Mouse (Mus musculus) hindbrain, embryonic 16.5 days (tissue): ENCODE results near the gene Zbtb16. TPM values are rescaled to one million over a fixed set of nuclear protein-coding genes. Genes with fewer than 3 reads are reported as not detected.
A peak's percentile ranks its signal among the peaks of the same experiment; 100 is the strongest.

Source experiments
- ATAC-seq: fragments of 200-750 bp; cut with Nextera tagmentation; 2 replicates; pipeline ENCODE4 v1.8.0; 2017; ENCODE audit warnings: moderate TSS enrichment, moderate library complexity
- H3K27ac ChIP-seq: fragments of 300-500 bp; sonication (generic); 2 replicates; pipeline ENCODE4 v1.5.1; 2014; ENCODE audit warnings: low read depth, mild to moderate bottlenecking, control low read depth, low read length, moderate library complexity
- H3K27me3 ChIP-seq: fragments of 300-500 bp; sonication (generic); replicated peaks from 2 replicates; pipeline ENCODE4 v1.6.1; 2014; ENCODE audit warnings: low read length; ENCODE audit not compliant: control insufficient read depth, insufficient read depth
- H3K36me3 ChIP-seq: fragments of 300-500 bp; sonication (generic); 2 replicates; pipeline ENCODE4 v1.6.1; 2014; ENCODE audit warnings: mild to moderate bottlenecking, low read length, moderate library complexity, mixed read lengths; ENCODE audit not compliant: control insufficient read depth, insufficient read depth
- H3K4me1 ChIP-seq: fragments of 300-500 bp; sonication (generic); 2 replicates; pipeline ENCODE4 v1.6.1; 2014; ENCODE audit warnings: low read depth, low read length; ENCODE audit not compliant: control insufficient read depth, insufficient read depth
- H3K4me2 ChIP-seq: fragments of 300-500 bp; sonication (generic); 2 replicates; pipeline ENCODE4 v1.6.1; 2014; ENCODE audit warnings: mild to moderate bottlenecking, low read length, control low read depth, moderate library complexity
- H3K4me3 ChIP-seq: fragments of 300-500 bp; sonication (generic); 2 replicates; pipeline ENCODE4 v1.5.1; 2014; ENCODE audit warnings: mild to moderate bottlenecking, low read length, control low read depth, moderate library complexity
- H3K9ac ChIP-seq: fragments of 300-500 bp; sonication (generic); 2 replicates; pipeline ENCODE4 v1.6.1; 2014; ENCODE audit warnings: low read depth, mild to moderate bottlenecking, control low read depth, low read length, moderate library complexity
- H3K9me3 ChIP-seq: fragments of 300-500 bp; sonication (generic); 2 replicates; pipeline ENCODE4 v1.6.1; 2014; ENCODE audit warnings: mild to moderate bottlenecking, low read length, moderate library complexity; ENCODE audit not compliant: control insufficient read depth
- WGBS: fragments of 180-500 bp; shearing (Covaris S2); extraction: QIAGEN DNeasy Blood & Tissue Kit; methylation state at CpG from one replicate; pipeline ENCODE4 v1.1.7; 2014; 5-methylcytosine and 5-hydroxymethylcytosine counted together
- polyA plus RNA-seq: library from polyadenylated mRNA; unstranded; fragments of >200 nt; fragmentation: Nextera tagmentation; extraction: Ambion mirVana; gene quantifications from 2 replicates; pipeline ENCODE4 v1.2.1, GENCODE M21; 2015

The Zbtb16 gene
- polyA plus RNA-seq, 1 experiment from 2014 or later = 8.4 TPM

DNA sequence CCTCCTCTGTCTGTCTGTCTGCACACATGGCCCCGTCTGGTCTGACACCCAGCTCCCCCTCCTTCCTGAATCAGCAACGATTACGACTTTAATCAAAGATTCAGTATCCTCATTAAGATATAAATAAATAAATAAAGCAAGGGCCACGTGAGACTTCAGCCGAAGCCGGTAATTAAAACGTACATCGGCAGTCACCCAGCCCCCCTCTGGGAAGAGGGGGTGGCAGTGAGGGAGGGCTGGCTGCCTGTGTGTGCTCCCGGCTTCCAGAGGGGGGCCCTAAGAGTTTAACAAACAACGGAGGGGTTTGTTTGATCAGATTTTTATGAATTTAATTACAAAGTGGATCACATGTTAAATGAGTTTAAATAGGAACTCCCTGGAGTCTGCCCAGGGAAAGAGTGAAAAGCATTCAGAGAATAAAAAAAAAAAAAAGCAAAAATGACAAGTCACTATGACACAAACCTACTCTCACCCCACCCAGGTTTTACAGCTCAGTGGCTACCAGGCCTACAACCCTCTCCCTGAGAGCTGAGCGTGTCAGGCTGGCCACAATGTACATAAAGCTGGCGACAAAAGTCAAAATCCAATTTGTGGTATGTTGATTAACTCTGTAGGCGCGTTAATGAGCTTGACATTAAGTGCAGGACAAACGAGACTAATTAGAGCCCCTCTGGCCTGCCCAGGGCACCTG lies 173.5 kb downstream of the Zbtb16 start:
- H3K4me3 ChIP-seq = no peak overlapping the region
- no peaks in the 10 kb centered on the region for H3K36me3 ChIP-seq
- peak overlapping the region; percentile 22 for H3K4me2 ChIP-seq
- peaks cover 12% of the 10 kb centered on the region for H3K4me1 ChIP-seq
- ATAC-seq = peak; percentile 41; the same call in 1 of the 2 replicates
- peaks cover 3% of the 10 kb centered on the region; the same call in 1 of the 2 replicates for H3K9me3 ChIP-seq
- 0 out of 2 replicates have a peak overlapping the region, but pooled peaks have one; percentile 17 for H3K27ac ChIP-seq
- WGBS = 15% methylated on average over 15 of the region's 15 CpGs
- no peaks in the 10 kb centered on the region for H3K27me3 ChIP-seq
- 0 out of 2 replicates have a peak overlapping the region, but pooled peaks have one; percentile 13 for H3K9ac ChIP-seq

DNA sequence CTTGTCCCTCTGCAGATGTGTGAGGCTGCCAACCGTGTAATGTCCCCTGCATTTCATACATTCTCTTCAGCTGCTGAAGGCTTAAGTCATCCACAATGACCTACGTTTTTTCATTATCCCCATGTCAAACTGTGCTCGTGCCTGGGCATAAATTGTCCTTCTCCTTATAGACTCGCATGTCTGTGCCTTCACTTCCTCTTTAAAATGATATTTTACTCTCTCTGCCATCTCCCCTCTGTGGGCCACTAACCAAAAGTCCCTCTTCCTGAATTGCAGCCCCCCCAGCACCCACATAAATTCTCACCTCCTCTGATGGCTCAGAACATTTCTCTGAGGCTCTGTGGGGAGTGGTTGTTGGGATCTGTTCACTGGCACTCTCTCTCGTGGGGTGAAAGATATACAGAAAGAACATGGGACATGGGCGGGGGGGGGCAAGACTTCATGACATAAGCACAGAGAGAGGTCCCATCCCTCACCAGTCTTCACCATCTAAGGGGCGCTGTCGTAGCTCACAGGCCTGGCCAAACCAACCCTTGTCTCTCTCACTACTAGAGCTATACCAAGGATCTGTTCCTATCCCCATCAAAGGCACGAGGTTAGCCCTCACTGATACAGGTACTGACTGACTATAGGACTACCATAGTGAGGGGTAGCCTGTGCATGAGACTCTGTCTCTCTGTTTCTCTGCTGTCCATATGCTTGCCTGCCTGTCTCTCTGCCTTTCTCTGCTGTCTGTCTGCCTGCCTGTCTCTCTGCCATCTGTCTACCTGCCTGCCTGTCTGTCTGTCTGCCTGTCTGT lies 174.6 kb downstream of the Zbtb16 start:
- Histone ChIP-seq H3K4me3 (no peak overlapping the region), H3K9ac (no peak overlapping the region), H3K4me2 (no peak overlapping the region), H3K36me3 (no peaks in the 10 kb centered on the region), H3K4me1 (peaks cover 12% of the 10 kb centered on the region), H3K27me3 (no peaks in the 10 kb centered on the region), H3K27ac (no peak overlapping the region), H3K9me3 (peaks cover 3% of the 10 kb centered on the region; the same call in 1 of the 2 replicates)
- 49% methylated on average over 9 of the region's 9 CpGs for WGBS
- no peak for ATAC-seq

DNA sequence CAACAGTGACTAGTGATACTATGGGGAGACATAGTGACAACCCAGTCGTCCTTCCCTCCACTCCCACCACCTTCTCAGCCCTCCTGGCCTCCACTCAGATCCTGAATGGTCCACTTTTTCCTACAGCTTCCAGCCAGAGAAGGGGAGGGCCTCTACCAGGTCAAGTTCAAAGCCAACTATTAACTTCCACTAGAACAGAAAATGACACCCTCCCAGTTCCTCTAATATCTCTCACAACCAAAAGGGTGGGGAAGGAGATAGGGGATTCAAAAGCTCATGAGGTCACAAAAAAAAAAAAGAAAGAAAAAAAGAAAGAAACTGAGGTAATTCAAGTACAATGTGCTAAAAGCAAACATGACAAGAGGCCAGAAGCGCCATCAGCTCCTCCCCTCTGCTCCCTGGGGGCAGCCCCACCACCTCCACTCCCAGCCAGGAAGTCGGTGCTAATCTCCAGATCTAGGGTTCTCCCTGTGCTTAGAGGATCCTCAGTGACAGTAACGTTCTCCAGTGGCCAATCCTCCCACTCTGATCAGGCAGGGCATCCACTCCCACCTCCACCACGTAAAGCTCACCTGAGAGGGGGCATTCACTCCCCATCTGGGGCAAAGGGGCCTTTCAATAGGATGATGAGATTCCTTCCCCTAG lies 180.4 kb downstream of the Zbtb16 start:
- no peaks in the 10 kb centered on the region for H3K4me1 ChIP-seq
- H3K4me2 ChIP-seq = no peak overlapping the region
- no peaks in the 10 kb centered on the region for H3K27me3 ChIP-seq
- H3K9ac ChIP-seq = 0 out of 2 replicates have a peak overlapping the region, but pooled peaks have one; percentile 1
- H3K27ac ChIP-seq = no peak overlapping the region
- no peak for ATAC-seq
- H3K4me3 ChIP-seq = no peak overlapping the region
- WGBS = 32% methylated on average over 5 of the region's 5 CpGs
- H3K9me3 ChIP-seq = peaks cover 3% of the 10 kb centered on the region; the same call in 1 of the 2 replicates
- no peaks in the 10 kb centered on the region for H3K36me3 ChIP-seq

DNA sequence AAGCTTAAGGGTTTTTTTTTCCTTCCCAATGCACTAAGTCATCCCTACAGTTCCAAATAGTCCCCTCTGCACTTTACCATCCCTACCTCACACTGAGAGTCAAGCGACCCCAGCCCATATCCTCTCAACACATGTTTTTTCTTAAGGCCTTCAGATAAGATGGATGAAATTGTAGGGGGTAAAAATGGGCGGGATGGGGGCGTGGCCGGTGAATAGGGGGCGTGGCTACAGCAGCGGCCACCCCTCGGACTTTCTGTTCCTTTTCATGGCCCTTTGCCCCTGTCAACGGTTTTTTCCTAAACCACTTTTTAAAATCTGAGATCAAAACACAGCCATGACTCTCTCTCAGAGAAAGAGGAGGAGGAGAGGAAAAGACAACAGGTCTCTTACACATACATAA lies 181.3 kb downstream of the Zbtb16 start:
- WGBS = 7% methylated on average over 8 of the region's 8 CpGs
- ATAC-seq = no peak
- Histone ChIP-seq H3K4me2 (no peak overlapping the region), H3K27me3 (no peaks in the 10 kb centered on the region), H3K4me1 (no peaks in the 10 kb centered on the region), H3K9me3 (peaks cover 3% of the 10 kb centered on the region; the same call in 1 of the 2 replicates), H3K36me3 (no peaks in the 10 kb centered on the region), H3K4me3 (no peak overlapping the region), H3K27ac (no peak overlapping the region), H3K9ac (no peak overlapping the region)

DNA sequence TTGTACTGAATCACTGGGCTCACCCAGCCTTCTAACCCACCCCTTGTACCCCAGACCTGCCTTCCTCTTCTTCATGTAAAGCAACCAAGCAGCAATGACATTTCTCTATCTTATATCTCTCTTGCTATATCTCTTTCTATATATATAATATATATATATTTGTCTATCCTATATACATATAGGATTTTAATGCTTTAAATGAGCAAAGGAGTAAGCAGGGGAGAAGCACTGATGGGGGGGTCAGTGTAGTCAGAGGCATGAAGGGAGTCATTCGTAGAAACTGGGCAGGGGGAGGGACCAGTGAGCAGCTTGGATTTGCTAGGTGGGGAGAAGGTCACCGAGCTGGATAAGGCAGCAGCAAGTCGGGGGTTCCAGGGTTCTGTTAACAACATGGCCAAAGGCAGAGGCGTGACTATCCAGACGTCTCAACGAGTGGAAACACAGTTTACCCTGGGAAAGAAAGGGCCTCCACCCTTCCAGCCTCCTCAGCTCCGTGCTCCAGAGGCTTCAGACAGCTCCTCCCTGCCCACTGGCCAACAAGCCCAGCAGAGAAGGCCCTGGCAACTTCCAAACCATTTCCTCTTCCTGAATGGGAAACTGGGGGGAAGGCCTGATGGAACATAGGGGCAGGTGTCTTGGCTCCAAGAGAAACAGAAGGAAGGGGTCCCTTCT lies 182.5 kb downstream of the Zbtb16 start:
- Histone ChIP-seq H3K4me1 (peaks cover 8% of the 10 kb centered on the region), H3K27ac (no peak overlapping the region), H3K9me3 (no peaks in the 10 kb centered on the region), H3K4me2 (no peak overlapping the region), H3K4me3 (no peak overlapping the region), H3K9ac (no peak overlapping the region), H3K36me3 (no peaks in the 10 kb centered on the region), H3K27me3 (no peaks in the 10 kb centered on the region)
- 53% methylated on average over 7 of the region's 7 CpGs for WGBS
- ATAC-seq = no peak

DNA sequence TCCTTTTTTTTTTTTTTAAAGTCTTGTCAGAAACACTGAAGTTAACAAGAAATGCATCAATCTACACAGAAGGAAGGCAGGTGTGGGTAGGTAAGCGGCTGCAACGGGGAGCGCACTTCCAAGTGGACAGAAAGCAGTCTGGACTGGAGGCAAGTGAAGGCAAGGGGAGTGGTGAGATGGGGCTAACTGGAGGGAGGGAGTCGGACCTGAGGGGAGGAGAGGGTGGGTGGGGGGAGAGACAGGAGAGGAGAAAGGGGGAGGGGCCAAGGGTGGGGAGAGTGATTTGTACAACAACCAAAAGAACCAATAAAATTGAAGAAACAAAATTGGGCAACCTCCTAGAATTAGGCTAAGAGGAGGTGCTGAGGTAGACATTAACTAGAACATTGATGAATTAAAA lies 184.0 kb downstream of the Zbtb16 start:
- Histone ChIP-seq H3K4me2 (no peak overlapping the region), H3K9me3 (no peaks in the 10 kb centered on the region), H3K27ac (no peak overlapping the region), H3K36me3 (no peaks in the 10 kb centered on the region), H3K27me3 (no peaks in the 10 kb centered on the region), H3K4me1 (peaks cover 8% of the 10 kb centered on the region), H3K9ac (no peak overlapping the region), H3K4me3 (no peak overlapping the region)
- ATAC-seq = no peak
- WGBS = 45% methylated on average over 4 of the region's 4 CpGs

DNA sequence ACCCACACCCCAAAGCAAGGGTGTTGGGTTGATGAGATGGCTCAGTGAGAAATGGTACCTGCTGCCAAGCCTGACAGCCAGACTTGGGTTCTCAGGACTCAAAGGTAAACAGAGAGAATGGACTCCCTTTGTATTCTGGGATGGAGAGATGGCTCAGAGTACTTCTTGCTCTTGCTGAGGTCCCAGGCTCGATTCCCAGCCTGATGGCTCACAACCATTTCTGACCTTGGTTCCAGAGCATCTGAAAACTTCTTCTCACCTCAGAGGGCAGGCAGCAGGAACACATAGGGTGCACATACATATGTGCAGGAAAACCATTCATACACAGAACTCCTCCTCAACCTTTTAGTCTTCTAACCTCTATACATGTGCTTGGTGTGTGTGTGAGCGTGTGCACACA lies 185.2 kb downstream of the Zbtb16 start:
- Histone ChIP-seq H3K4me1 (peaks cover 8% of the 10 kb centered on the region), H3K27me3 (no peaks in the 10 kb centered on the region), H3K27ac (no peak overlapping the region), H3K36me3 (no peaks in the 10 kb centered on the region), H3K4me2 (no peak overlapping the region), H3K4me3 (no peak overlapping the region), H3K9ac (no peak overlapping the region), H3K9me3 (no peaks in the 10 kb centered on the region)
- no peak for ATAC-seq
- 87% methylated on average over 2 of the region's 2 CpGs for WGBS

DNA sequence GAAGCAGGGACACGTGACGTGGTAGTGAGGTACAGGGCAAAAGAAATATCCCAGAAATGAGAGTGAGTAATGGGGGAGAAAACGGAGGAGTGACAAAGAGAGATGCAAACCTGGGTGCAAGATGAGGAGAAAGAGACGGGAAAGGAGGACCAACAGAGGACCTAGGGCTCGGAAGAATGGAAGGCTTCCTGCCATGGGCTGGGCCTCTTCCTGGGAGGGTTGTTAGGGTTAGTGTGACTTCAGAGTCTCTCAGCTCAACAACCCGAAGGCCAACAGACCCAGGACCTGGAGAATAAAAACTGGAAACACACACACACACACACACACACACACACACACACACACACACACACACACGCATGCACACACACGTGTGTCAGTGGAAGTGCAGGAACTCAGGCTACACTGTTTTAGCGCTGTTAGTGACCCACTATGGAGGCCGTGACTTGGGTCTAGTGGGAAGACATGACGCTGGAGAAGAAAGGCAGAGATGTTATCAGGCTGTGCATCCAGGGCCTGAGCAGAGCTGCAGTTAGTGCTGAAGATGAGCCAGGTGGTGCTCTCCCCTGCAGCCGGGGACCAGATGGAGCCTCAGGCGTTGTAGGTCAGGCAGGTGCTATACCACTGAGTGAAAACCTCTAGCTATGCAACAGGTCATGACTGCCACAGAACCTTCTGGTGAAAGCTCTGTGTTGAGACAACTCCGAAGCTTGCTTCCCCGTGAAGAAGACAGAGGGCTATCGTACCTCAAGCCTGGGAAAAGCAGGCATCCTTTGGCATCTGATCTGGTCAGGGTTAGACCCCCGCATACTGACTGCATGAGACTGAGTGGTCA lies 186.0 kb downstream of the Zbtb16 start:
- Histone ChIP-seq H3K9me3 (no peaks in the 10 kb centered on the region), H3K27ac (no peak overlapping the region), H3K4me2 (peak overlapping the region; percentile 46), H3K9ac (no peak overlapping the region), H3K36me3 (no peaks in the 10 kb centered on the region), H3K27me3 (no peaks in the 10 kb centered on the region), H3K4me3 (no peak overlapping the region), H3K4me1 (peaks cover 8% of the 10 kb centered on the region)
- 29% methylated on average over 17 of the region's 17 CpGs for WGBS
- ATAC-seq = 0 out of 2 replicates have a peak, but pooled peaks have one; percentile 28
